ENCODE assay signal across 9 mouse cellular contexts in genomic region chr13:55328171-55328570, GRCm38 (mm10). TPM values are rescaled to one million over a fixed set of nuclear protein-coding genes. Genes with fewer than 3 reads are reported as not detected.
DNase-seq lines count a peak whose midpoint lies in the region; ATAC-seq and TF ChIP-seq lines count a peak whose summit lies in the region.
"Had no signal": no experiment of that assay in that cellular context is flagged by ENCODE, and none has a peak within 500 bp of the region (broad histone marks: within the 10 kb centered on the region; RNA-seq: fewer than 3 reads in every experiment).

No protein-coding gene starts in this region.

- ATAC-seq in heart, embryonic 13.5 days (ENCODE audit: extremely low read depth, insufficient number of reproducible peaks, low FRiP score, low TSS enrichment), result no peak
- ATAC-seq in hindbrain, embryonic 11.5 days (ENCODE audit: low FRiP score), result no peak
- ATAC-seq in liver, postnatal 0 days, result no peak
- no peak for ATAC-seq in granulocyte monocyte progenitor cell, adult 5-6 weeks (replicated peaks; ENCODE audit: poor library complexity, severe bottlenecking)

- H3K4me1 ChIP-seq in heart, embryonic 13.5 days, result peaks cover 59% of the 10 kb centered on the region
- H3K4me1 ChIP-seq in hindbrain, embryonic 11.5 days (replicated peaks; ENCODE audit: control insufficient read depth, insufficient read depth, low read length), result peaks cover 9% of the 10 kb centered on the region
- peaks cover 38% of the 10 kb centered on the region for H3K4me1 ChIP-seq in liver, postnatal 0 days (ENCODE audit: insufficient read depth)

- H3K27ac ChIP-seq in heart, embryonic 13.5 days (replicated peaks), result no peak overlapping the region
- H3K27ac ChIP-seq in hindbrain, embryonic 11.5 days (ENCODE audit: low read depth, low read length), result no peak overlapping the region
- H3K27ac ChIP-seq in liver, postnatal 0 days (ENCODE audit: low read depth), result no peak overlapping the region

- 82% methylated on average over 6 of the region's 6 CpGs for WGBS in heart, embryonic 13.5 days
- 92% methylated on average over 6 of the region's 6 CpGs for WGBS in hindbrain, embryonic 11.5 days
- WGBS in liver, postnatal 0 days (ENCODE audit: insufficient replicate concordance), result 74% methylated on average over 6 of the region's 6 CpGs

- no peak for TF ChIP-seq CTCF in liver, postnatal 0 days (IDR thresholded peaks at IDR 0.05; ENCODE audit: low read depth)

- H3K4me2 ChIP-seq in heart, embryonic 13.5 days, result peak overlapping the region; percentile 95
- peak overlapping the region; percentile 93 for H3K4me2 ChIP-seq in hindbrain, embryonic 11.5 days (replicated peaks; ENCODE audit: low read depth, low read length)
- peak overlapping the region; percentile 94 for H3K4me2 ChIP-seq in liver, postnatal 0 days (ENCODE audit: low read depth, low read length)

- H3K4me3 ChIP-seq in heart, embryonic 13.5 days, result peak overlapping the region; percentile 83
- peak overlapping the region; percentile 63 for H3K4me3 ChIP-seq in hindbrain, embryonic 11.5 days (ENCODE audit: low read depth, low read length)
- peak overlapping the region; percentile 77 for H3K4me3 ChIP-seq in liver, postnatal 0 days (ENCODE audit: low read depth, low read length)

- DNase-seq in heart, adult 18-20 months, result no peak
- DNase-seq in CD4-positive helper T cell, adult 2 months (ENCODE audit: low read depth, low spot score), result peak; percentile 21
- DNase-seq in hindbrain, embryonic 11.5 days (ENCODE audit: low spot score), result no peak
- peak; percentile 21 for DNase-seq in liver, postnatal 0 days
- DNase-seq in thymus, postnatal 0 days (ENCODE audit: low spot score), result no peak
- DNase-seq in cerebellum, adult 11-12 months, result no peak

- no peaks in the 10 kb centered on the region for H3K9me3 ChIP-seq in heart, embryonic 13.5 days
- no peaks in the 10 kb centered on the region for H3K9me3 ChIP-seq in hindbrain, embryonic 11.5 days (ENCODE audit: control insufficient read depth, low read length)
- H3K9me3 ChIP-seq in liver, postnatal 0 days (ENCODE audit: low read length), result no peaks in the 10 kb centered on the region

- peaks cover 35% of the 10 kb centered on the region for H3K36me3 ChIP-seq in heart, embryonic 13.5 days
- H3K36me3 ChIP-seq in hindbrain, embryonic 11.5 days (ENCODE audit: control insufficient read depth, insufficient read depth, low read length), result peaks cover 8% of the 10 kb centered on the region
- peaks cover 35% of the 10 kb centered on the region for H3K36me3 ChIP-seq in liver, postnatal 0 days (replicated peaks; ENCODE audit: insufficient read depth, low read length)

- peak overlapping the region; percentile 86 for H3K9ac ChIP-seq in heart, embryonic 13.5 days
- no peak overlapping the region for H3K9ac ChIP-seq in hindbrain, embryonic 11.5 days (ENCODE audit: low read depth, low read length)
- H3K9ac ChIP-seq in liver, postnatal 0 days (replicated peaks), result peak overlapping the region; percentile 87

- no peak for TF ChIP-seq EP300 in liver, postnatal 0 days (IDR thresholded peaks at IDR 0.05; ENCODE audit: low read depth)

- peaks cover 3% of the 10 kb centered on the region; the same call in 1 of the 2 replicates for H3K27me3 ChIP-seq in heart, embryonic 13.5 days (replicated peaks)
- no peaks in the 10 kb centered on the region for H3K27me3 ChIP-seq in hindbrain, embryonic 11.5 days (ENCODE audit: control insufficient read depth, insufficient read depth, low read length)
- H3K27me3 ChIP-seq in liver, postnatal 0 days (ENCODE audit: insufficient read depth, low read length), result no peaks in the 10 kb centered on the region
- H3K27me3 ChIP-seq: CH12.LX had no signal

RNA-seq across cellular contexts. Expression of gene Mxd3, which starts 1.5 kb away (rescaled TPM):
- 21.1 and 22.1 TPM in 2 replicates for polyA plus RNA-seq in heart, embryonic 13.5 days (2015; fragmentation: Nextera tagmentation; extraction: Ambion mirVana)
- total RNA-seq in heart, adult 18-20 months (2021), result under 1 TPM; 0.21 to 0.37 TPM
- polyA plus RNA-seq in hindbrain, embryonic 11.5 days (2014; fragmentation: Nextera tagmentation; extraction: Ambion mirVana), result 28.4 and 30.5 TPM in 2 replicates
- 14.0 and 15.9 TPM in 2 replicates for polyA plus RNA-seq in liver, postnatal 0 days (2015; fragmentation: Nextera tagmentation; extraction: Ambion mirVana)
- 57.9 and 66.6 TPM in 2 replicates for polyA plus RNA-seq in thymus, postnatal 0 days (2015; fragmentation: Nextera tagmentation; extraction: Ambion mirVana)
- 1.3 and 2.0 TPM in 2 replicates for total RNA-seq in granulocyte monocyte progenitor cell, adult 5-6 weeks (2014; fragmentation: Nextera tagmentation)
- 3.8 and 4.7 TPM in 2 replicates for total RNA-seq in granulocyte monocyte progenitor cell, adult 5-6 weeks (2017)

RNA-seq across cellular contexts. Expression of gene Rab24, which starts 6.4 kb away (rescaled TPM):
- 54.3 and 62.8 TPM in 2 replicates for polyA plus RNA-seq in heart, embryonic 13.5 days (2015; fragmentation: Nextera tagmentation; extraction: Ambion mirVana)
- 10 to 100 TPM; 35.2 to 38.0 TPM for total RNA-seq in heart, adult 18-20 months (2021)
- 90.2 and 90.9 TPM in 2 replicates for polyA plus RNA-seq in hindbrain, embryonic 11.5 days (2014; fragmentation: Nextera tagmentation; extraction: Ambion mirVana)
- 38.7 and 39.6 TPM in 2 replicates for polyA plus RNA-seq in liver, postnatal 0 days (2015; fragmentation: Nextera tagmentation; extraction: Ambion mirVana)
- 99.1 and 105 TPM in 2 replicates for polyA plus RNA-seq in thymus, postnatal 0 days (2015; fragmentation: Nextera tagmentation; extraction: Ambion mirVana)
- 87.6 and 100 TPM in 2 replicates for total RNA-seq in granulocyte monocyte progenitor cell, adult 5-6 weeks (2014; fragmentation: Nextera tagmentation)
- total RNA-seq in granulocyte monocyte progenitor cell, adult 5-6 weeks (2017), result 34.3 and 37.4 TPM in 2 replicates

RNA-seq across cellular contexts. Expression of gene Prelid1, which starts 7.9 kb away (rescaled TPM):
- 355 and 381 TPM in 2 replicates for polyA plus RNA-seq in heart, embryonic 13.5 days (2015; fragmentation: Nextera tagmentation; extraction: Ambion mirVana)
- total RNA-seq in heart, adult 18-20 months (2021), result 10 to 100 TPM; 40.4 to 47.3 TPM
- polyA plus RNA-seq in hindbrain, embryonic 11.5 days (2014; fragmentation: Nextera tagmentation; extraction: Ambion mirVana), result 433 and 450 TPM in 2 replicates
- 196 and 213 TPM in 2 replicates for polyA plus RNA-seq in liver, postnatal 0 days (2015; fragmentation: Nextera tagmentation; extraction: Ambion mirVana)
- 434 and 456 TPM in 2 replicates for polyA plus RNA-seq in thymus, postnatal 0 days (2015; fragmentation: Nextera tagmentation; extraction: Ambion mirVana)
- 248 and 296 TPM in 2 replicates for total RNA-seq in granulocyte monocyte progenitor cell, adult 5-6 weeks (2014; fragmentation: Nextera tagmentation)
- total RNA-seq in granulocyte monocyte progenitor cell, adult 5-6 weeks (2017), result 111 and 115 TPM in 2 replicates

RNA-seq across cellular contexts. Expression of gene Lman2, which starts 34.4 kb away (rescaled TPM):
- polyA plus RNA-seq in heart, embryonic 13.5 days (2015; fragmentation: Nextera tagmentation; extraction: Ambion mirVana), result 73.5 and 81.7 TPM in 2 replicates
- 10 to 100 TPM; 46.7 to 51.6 TPM for total RNA-seq in heart, adult 18-20 months (2021)
- polyA plus RNA-seq in hindbrain, embryonic 11.5 days (2014; fragmentation: Nextera tagmentation; extraction: Ambion mirVana), result 64.8 and 77.3 TPM in 2 replicates
- 50.5 and 56.0 TPM in 2 replicates for polyA plus RNA-seq in liver, postnatal 0 days (2015; fragmentation: Nextera tagmentation; extraction: Ambion mirVana)
- polyA plus RNA-seq in thymus, postnatal 0 days (2015; fragmentation: Nextera tagmentation; extraction: Ambion mirVana), result 94.2 and 97.1 TPM in 2 replicates
- 150 and 177 TPM in 2 replicates for total RNA-seq in granulocyte monocyte progenitor cell, adult 5-6 weeks (2014; fragmentation: Nextera tagmentation)
- total RNA-seq in granulocyte monocyte progenitor cell, adult 5-6 weeks (2017), result 128 and 145 TPM in 2 replicates

RNA-seq across cellular contexts. Expression of gene Rgs14, which starts 41.4 kb away (rescaled TPM):
- 0.32 TPM in 2 replicates for polyA plus RNA-seq in heart, embryonic 13.5 days (2015; fragmentation: Nextera tagmentation; extraction: Ambion mirVana)
- total RNA-seq in heart, adult 18-20 months (2021), result 1 to 10 TPM in 1 of 2 experiments, under 1 TPM in 1; 0.57 to 1.5 TPM
- 0.42 and 0.48 TPM in 2 replicates for polyA plus RNA-seq in hindbrain, embryonic 11.5 days (2014; fragmentation: Nextera tagmentation; extraction: Ambion mirVana)
- 2.8 and 3.1 TPM in 2 replicates for polyA plus RNA-seq in liver, postnatal 0 days (2015; fragmentation: Nextera tagmentation; extraction: Ambion mirVana)
- polyA plus RNA-seq in thymus, postnatal 0 days (2015; fragmentation: Nextera tagmentation; extraction: Ambion mirVana), result 53.6 and 62.3 TPM in 2 replicates
- 12.8 and 16.4 TPM in 2 replicates for total RNA-seq in granulocyte monocyte progenitor cell, adult 5-6 weeks (2014; fragmentation: Nextera tagmentation)
- 7.0 and 8.8 TPM in 2 replicates for total RNA-seq in granulocyte monocyte progenitor cell, adult 5-6 weeks (2017)

Comparison
In these comparisons a context has a peak if more than half of its experiments do, and no peak if none do; other contexts are left out.
1. DNase-seq: peak in CD4-positive helper T cell, adult 2 months (single experiment) and liver, postnatal 0 days (single experiment); none in heart, adult 18-20 months (0 of 2), hindbrain, embryonic 11.5 days (single experiment), thymus, postnatal 0 days (single experiment) and cerebellum, adult 11-12 months (single experiment).
2. Peak in every context shown above with its lines, with median percentiles within 50 percentile points of each other: H3K4me2 ChIP-seq and H3K4me3 ChIP-seq.